Mouse (Mus musculus): ENCODE results near the gene Mfap5.

DNA sequence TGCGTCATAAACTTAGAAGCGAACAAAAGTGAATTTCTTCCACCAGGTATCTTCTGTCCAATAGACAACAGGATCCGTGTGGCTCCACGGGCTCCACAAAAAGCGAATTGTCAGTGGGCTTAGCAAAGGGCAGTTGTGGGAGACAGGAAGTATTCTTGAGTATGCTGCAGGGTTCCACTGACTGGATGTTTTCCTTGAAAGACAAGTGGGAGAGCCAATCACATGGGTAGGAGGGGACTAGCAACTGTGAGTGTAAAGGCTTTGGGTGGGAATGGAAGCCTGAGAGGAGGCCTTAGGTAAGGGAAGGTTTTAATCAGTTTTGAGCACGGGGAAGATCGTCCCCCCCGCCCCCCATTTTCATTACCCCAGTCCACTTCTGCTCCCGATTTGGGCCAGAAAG, 16.9 kb downstream of the Mfap5 start:
- TF ChIP-seq POLR2A (IDR thresholded peaks at IDR 0.05; ENCODE audit: control insufficient read depth, low read depth, low read length) (no peak), CTCF (IDR thresholded peaks at IDR 0.05; ENCODE audit: control insufficient read depth, insufficient read depth, insufficient replicate concordance, low read depth, low read length) (no peak)

All from testis, adult 2 months (tissue).